Mouse (Mus musculus): ENCODE results near the gene Draxin.

Draxin gene

DNA sequence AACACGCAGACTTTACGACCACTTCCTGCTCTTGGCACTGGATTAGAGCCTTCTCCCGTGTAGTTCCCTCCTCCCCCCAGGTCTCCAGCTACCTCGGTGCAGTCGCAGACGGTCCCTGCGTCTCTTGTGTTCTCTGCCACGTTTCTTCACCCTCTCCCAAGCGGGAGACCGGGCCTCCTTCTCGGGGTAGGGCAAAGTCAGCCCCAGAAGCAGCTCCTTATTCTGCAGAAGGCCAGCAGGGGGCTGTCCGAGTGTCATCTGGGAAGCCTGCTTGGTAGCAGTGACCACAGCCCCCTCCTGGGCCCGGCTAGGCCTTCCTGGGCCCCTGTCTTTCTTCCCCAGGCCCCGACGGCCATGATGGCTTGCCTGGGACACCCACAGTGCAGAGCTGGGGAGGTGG lies 15.0 kb downstream of the Draxin start:
- DNase-seq (ENCODE audit: low read depth, low spot score): no peak

DNA sequence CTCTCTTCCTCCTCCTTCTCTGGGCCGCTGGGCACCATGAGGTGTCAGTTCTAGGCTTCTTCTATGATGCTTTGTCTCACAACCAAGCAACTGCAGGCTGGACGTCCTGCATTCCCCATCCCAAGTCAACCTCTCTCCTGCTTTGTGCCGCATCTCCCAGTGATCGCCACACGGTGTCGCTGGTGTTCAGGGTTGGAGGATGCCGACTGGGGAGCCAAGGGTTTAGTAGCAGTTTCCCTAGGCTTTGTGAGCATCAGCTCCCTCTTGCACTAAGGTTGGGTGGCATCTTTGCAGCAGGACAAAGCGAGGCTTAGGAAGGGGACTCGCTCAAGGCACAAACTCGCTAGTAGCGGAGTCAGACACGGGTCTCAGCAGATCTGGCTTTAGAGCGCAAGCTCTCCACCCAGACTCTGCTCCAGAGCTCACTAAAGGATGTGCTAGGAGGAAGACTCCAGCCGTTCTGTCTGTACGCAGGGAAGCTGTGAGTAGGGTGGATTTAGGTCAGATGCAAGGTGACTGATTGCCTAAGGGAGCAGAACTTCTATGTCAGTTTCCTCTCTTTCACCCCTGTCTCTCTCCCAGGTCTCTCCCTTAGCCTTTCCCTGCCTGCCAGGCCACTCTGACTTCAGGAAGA lies 15.6 kb downstream of the Draxin start:
- peak; percentile 56 for DNase-seq (ENCODE audit: low read depth, low spot score)

- no peak for DNase-seq (ENCODE audit: low read depth, low spot score)
Observed at GRCm38 (mm10) chr4:148112519-148112918, 18.0 kb downstream of the Draxin start.

- DNase-seq (ENCODE audit: low read depth, low spot score): no peak
Observed at GRCm38 (mm10) chr4:148109215-148109614, 21.3 kb downstream of the Draxin start.

DNA sequence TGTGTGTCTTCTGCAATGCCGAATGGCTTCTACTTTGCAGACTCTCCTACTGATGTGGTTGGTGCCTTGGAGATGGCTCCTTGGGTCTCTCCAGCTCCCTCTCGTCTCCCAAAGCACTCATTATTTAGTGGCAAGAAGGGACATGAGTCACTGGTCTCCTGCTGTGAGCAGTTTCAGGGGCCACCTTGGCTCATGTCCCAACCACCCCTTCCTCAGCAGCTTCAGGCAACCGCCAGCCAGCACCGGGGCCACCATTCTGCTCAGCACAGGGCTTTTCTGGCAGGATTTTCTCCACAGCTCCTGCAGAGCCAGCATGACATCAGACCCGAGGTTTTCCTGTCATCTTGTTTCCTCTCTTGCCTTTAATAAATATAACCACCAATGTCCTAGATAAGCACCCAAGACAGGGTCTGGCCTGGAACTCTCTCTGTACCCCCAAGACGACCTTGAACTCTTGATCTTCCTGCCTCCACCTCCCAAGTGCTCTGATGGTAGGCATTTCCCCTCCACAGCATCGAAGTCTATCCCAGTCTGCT lies 21.9 kb downstream of the Draxin start:
- no peak for DNase-seq (ENCODE audit: low read depth, low spot score)

GRCm38 (mm10) chr4:148107621-148108291 lies 22.7 kb downstream of the Draxin start:
- no peak for DNase-seq (ENCODE audit: low read depth, low spot score)

DNA sequence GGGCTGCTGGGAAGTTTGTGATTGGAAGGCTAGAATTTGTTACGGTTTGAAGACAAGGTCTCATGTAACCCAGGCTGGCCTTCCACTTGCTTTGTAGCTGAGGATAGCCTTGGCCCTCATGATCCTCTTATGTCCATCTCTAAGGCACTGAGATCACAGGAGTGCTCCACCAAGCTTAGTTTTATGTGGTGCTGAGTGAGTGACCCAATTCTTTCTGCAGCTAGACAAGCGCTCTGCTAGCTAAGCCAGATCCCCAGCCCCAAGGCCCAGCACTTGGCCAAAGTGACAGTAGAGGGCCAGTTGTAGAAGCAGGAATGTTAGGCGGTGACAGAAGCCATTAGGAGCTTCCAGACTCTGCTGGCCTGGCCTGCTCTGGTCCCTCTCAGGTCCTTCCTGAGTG lies 26.4 kb downstream of the Draxin start:
- no peak for DNase-seq (ENCODE audit: low read depth, low spot score)

DNA sequence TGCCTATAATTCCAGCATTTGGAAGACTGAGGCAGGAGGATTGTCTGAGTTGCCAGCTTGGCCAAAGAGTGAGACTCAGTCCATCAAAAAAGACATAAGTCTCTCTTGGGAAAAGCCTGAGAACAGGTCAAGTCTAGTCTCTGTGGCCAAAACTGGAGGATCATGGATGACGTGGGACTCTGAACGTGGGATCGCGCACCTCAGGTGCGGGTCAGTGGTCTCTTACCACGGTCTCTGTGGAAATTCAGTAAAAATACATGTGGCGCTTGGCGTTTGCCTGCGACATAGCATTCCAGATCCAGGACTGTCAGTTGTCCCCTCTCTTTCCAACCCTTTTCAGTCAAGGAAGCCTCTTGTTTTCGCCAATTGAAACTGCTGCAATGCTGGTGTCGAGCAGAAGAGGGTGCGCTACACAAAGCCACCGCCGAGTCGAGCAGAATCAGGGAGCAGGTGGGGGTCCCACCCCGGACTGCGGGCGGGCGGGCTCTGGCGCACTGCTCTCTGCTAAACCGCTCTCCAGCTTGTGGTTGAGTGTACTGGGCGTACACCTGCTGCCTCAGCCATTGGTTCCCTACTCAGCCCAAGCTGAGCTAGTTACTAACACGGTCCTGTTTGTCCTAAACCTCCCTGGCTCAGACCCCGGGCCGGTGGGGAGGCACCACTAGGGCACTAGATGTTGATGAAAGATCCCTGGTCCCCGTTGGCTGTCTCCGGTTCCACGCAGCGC lies 28.5 kb downstream of the Draxin start:
- no peak for DNase-seq (ENCODE audit: low read depth, low spot score)

DNA sequence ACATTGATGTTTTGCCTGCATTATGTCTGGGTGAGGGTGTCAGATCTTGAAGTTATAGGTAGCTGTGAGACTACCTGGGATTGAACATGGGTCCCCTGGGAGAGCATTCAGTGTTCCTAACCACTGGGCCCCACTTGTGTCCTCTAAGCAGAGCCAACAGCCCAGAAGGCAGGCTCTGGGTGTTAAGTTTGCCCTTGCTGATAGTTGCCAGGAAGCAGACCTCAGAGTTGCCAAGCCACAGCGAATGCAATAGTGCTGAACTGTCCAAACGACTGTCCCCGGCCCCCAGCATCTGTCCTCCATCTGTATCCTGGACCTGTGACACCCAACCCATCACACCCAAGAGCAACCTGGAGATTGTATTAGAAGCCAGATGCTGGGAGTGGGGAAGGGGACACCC lies 31.8 kb downstream of the Draxin start:
- DNase-seq (ENCODE audit: low read depth, low spot score): no peak

GRCm38 (mm10) chr4:148097936-148098335 lies 32.6 kb downstream of the Draxin start:
- DNase-seq (ENCODE audit: low read depth, low spot score): no peak

DNA sequence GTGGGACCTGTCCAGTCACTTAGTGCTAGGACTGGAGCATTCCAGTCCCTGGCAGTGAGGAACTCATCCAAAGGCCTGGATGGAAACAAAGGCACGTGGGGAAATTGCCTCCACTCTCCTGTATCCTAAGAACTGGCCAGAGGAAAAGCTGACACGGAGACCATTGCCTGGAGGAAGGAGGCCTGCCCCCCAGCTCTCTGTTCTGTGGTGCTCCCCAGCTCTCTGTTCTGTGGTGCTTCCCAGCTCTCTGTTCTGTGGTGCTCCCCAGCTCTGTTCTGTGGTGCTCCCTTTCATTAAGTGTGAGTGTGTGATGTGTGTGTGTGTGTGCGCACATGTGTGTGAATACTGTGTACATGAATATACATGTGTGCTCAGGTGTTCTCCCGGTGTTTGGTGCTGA lies 35.4 kb downstream of the Draxin start:
- no peak for DNase-seq (ENCODE audit: low read depth, low spot score)

DNA sequence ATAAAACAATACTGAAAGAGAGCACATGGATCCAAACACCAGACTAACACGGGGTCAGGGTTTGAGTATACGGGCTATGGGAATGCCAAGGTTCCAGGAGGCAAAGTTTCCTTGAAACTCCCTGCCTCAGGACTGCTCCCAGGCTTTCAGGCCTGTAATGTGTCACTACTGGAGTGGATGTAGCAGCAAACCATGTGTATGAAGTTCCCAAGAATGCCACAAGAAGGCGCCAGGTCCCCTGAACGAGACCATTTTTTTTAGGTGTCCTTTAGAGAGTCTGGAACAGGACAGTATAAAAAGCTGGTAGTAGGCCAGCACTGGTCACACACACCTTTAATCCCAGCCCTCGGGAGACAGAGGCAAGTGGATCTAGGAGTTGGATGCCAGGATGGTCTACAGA lies 36.3 kb downstream of the Draxin start:
- DNase-seq (ENCODE audit: low read depth, low spot score): no peak

DNA sequence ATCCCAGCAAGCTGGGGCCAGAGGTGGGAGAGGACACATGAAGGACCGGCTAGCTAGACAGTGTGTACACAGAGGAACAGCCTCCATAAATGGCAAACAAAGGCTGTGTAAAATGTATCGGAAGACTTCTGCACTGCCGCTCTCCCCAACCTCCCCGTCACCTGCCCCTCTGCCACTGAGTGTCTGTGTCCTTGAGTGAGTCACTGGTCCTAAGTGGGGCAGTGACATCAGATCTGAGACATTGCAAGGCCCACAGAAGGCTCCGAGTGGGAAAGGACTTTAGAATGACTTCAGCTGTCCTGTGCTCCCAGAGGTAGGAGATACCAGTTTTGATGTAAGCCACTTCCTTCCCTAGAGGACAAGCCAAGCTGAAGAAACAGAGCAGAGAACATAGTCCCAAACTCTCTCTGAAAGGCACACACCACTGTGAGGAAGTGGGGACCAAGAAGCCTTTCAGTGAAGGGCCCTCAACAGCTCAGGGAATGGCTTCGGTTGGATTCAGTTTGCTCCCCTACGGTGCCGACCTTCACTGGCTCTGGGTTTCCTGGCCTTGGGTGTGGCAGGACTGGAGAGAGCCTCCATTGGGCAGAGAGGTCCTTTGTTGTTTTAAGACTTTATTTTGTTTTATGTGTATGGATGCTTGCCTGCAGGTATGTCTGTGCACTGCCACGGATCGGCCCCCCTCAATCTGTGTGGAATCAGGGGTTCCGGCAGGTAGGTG lies 37.8 kb downstream of the Draxin start:
- DNase-seq (ENCODE audit: low read depth, low spot score): no peak

GRCm38 (mm10) chr4:148091181-148091580 lies 39.3 kb downstream of the Draxin start:
- DNase-seq (ENCODE audit: low read depth, low spot score): no peak

- no peak for DNase-seq (ENCODE audit: low read depth, low spot score)
Observed at GRCm38 (mm10) chr4:148089166-148089565, 41.3 kb downstream of the Draxin start.

- DNase-seq (ENCODE audit: low read depth, low spot score): peak; percentile 80
Observed at GRCm38 (mm10) chr4:148087907-148088527, 42.5 kb downstream of the Draxin start, which contains the start of gene Agtrap. TSS of gene Agtrap (minus strand) at chr4:148088031.

DNA sequence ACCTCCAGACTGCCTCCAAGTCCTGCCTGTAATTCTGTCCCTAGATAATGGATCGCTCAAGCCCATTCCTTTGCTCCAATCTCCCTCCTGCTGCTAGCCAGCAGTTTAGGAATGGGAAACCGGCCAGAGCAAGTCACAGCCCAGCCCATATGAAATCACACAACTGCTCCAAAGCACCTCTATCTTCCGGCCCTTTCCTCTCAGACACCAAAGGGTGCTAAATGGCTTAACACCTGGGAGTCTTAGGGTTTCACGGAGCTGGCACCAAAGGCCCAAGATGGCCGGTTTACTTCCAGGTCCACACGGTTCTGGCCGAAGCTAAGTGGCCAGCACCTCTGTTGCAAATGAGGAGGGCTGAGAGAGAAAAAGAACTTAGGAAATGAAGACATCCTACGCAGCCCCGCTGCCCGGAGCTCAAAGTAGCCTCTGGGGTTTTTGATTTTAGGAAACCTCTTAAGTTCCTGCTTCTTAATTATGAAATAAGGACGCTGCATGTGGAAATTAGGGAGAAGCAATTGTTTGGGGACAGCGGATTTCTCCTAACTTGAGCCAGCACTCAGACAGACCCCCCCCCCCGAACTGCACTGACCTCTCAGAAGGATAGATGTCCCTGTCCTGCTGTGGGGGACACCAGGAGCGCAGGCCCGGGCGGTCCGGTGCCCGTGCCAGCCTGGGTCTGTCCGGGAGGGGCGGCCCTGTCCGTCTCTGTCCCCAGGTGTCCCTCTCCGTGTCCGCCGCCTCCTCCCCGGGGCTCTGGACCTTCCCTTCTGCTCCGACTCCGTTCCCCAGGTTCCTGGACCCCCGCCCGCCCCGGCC lies 43.2 kb downstream of the Draxin start:
- DNase-seq (ENCODE audit: low read depth, low spot score): no peak

DNA sequence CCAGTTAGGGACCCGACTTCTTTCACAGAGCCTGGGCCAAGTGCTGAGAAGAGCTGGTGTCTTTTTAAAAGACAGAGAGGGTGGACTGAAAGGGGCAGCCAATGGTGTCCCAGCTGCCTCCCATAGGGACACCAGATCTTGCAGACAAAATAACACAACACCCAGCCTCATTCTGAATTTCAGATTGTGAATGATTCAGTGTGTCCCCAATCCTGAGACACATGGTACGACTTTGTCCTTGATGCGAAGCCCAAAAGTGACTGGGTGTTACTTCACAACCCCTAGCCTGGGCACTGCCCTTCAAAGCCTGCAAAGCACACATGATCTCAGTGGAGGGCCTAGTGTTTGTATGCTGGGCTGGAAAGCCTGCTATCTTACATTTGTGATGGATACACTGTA lies 44.6 kb downstream of the Draxin start:
- DNase-seq (ENCODE audit: low read depth, low spot score): no peak

DNA sequence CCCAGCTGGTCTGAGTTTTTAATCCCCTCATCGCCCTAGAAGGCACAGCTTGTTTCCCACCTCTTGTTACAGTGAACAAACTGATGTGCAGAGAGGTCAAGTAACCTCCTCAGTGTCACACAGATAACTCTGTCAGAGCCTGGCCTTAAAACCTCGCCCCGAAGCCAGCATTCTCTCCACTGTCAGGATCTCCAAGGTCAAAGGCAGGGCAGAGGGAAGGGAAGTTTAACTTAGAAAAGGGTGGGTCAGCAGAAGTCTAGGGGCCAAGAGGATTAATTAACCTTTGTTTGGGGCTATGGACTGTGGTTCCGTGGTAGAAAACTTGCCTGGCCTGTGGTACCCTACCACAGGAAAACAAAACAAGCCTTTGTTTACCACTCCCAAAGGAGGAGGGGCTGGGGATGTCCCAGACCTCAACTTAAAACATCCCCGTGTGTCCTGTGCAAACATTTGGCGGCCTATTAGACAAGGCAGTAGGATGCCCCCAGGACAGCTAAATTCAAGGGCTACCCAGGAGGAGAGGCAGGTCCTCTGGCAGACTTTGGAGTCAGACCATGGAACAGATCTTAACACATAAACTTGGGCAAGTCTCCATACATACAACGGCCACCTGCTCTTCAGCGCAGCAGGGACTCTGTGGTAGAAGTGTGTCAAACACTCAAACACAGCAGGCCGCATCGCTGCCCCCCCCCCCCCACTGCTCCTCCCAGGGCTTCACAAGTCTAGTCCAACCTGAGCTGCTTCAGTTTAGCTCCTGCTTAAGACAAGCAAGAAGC lies 45.2 kb downstream of the Draxin start:
- DNase-seq (ENCODE audit: low read depth, low spot score): no peak

- DNase-seq (ENCODE audit: low read depth, low spot score): no peak
Observed at GRCm38 (mm10) chr4:148084261-148084714, 46.2 kb downstream of the Draxin start.

Data from telencephalon, adult 2 months (tissue).